Mouse (Mus musculus): ENCODE measurements around the gene Dexi. TPM values are rescaled to one million over a fixed set of nuclear protein-coding genes. Genes with fewer than 3 reads are reported as not detected.

The Dexi gene
- polyA plus RNA-seq, 1 experiment from 2014 or later, result 18.3 TPM

GRCm38 (mm10) chr16:10467391-10468107 lies 75.3 kb downstream of the Dexi start:
- WGBS, result 28% methylated on average over 11 of the region's 11 CpGs

GRCm38 (mm10) chr16:10465011-10465681 lies 77.7 kb downstream of the Dexi start:
- no peak overlapping the region for H3K4me3 ChIP-seq
- H3K4me2 ChIP-seq (replicated peaks), result no peak overlapping the region
- H3K27ac ChIP-seq (replicated peaks), result no peak overlapping the region
- no peaks in the 10 kb centered on the region for H3K36me3 ChIP-seq
- H3K9ac ChIP-seq (replicated peaks), result no peak overlapping the region
- H3K9me3 ChIP-seq, result no peaks in the 10 kb centered on the region
- no peaks in the 10 kb centered on the region for H3K4me1 ChIP-seq
- ATAC-seq (replicated peaks), result no peak
- 39% methylated on average over 4 of the region's 4 CpGs for WGBS
- H3K27me3 ChIP-seq, result no peaks in the 10 kb centered on the region

More at GRCm38 (mm10) chr16:10467391-10468107, 75.3 kb downstream of the Dexi start:
- no peaks in the 10 kb centered on the region for H3K36me3 ChIP-seq
- H3K4me2 ChIP-seq (replicated peaks), result no peak overlapping the region
- no peaks in the 10 kb centered on the region for H3K27me3 ChIP-seq
- no peak overlapping the region for H3K4me3 ChIP-seq
- H3K9ac ChIP-seq (replicated peaks), result no peak overlapping the region
- ATAC-seq (replicated peaks), result no peak
- H3K9me3 ChIP-seq, result no peaks in the 10 kb centered on the region
- no peak overlapping the region for H3K27ac ChIP-seq (replicated peaks)
- no peaks in the 10 kb centered on the region for H3K4me1 ChIP-seq

GRCm38 (mm10) chr16:10461178-10461577 lies 81.7 kb downstream of the Dexi start:
- Histone ChIP-seq H3K9me3 (no peaks in the 10 kb centered on the region), H3K27ac (replicated peaks) (no peak overlapping the region), H3K27me3 (no peaks in the 10 kb centered on the region), H3K4me3 (no peak overlapping the region), H3K4me1 (no peaks in the 10 kb centered on the region), H3K9ac (replicated peaks) (no peak overlapping the region), H3K36me3 (no peaks in the 10 kb centered on the region), H3K4me2 (replicated peaks) (no peak overlapping the region)
- ATAC-seq (replicated peaks), result no peak
- 93% methylated on average over 2 of the region's 2 CpGs for WGBS

DNA sequence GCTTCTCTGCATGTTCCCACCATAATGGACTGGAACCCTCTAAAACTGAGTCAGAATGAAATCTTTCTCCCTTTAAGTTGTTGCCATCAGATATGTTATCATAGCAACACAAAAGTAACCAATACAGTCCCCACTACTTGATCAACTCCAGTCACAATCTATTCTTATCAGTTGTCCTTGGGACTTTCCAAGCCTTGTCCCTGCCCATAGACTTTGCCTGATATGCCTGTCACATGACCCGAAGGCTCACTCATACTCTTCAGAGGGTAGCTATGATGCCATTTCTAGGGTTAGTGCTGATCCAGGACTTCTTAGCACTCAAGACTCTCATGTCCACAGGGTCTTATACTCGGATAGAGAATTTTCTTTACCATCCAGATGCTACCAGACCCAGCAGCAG lies 82.7 kb downstream of the Dexi start:
- no peaks in the 10 kb centered on the region for H3K36me3 ChIP-seq
- ATAC-seq (replicated peaks), result no peak
- H3K9ac ChIP-seq (replicated peaks), result no peak overlapping the region
- 72% methylated on average over 2 of the region's 2 CpGs for WGBS
- H3K4me2 ChIP-seq (replicated peaks), result no peak overlapping the region
- H3K4me3 ChIP-seq, result no peak overlapping the region
- H3K27me3 ChIP-seq, result no peaks in the 10 kb centered on the region
- no peaks in the 10 kb centered on the region for H3K4me1 ChIP-seq
- H3K27ac ChIP-seq (replicated peaks), result no peak overlapping the region
- no peaks in the 10 kb centered on the region for H3K9me3 ChIP-seq

DNA sequence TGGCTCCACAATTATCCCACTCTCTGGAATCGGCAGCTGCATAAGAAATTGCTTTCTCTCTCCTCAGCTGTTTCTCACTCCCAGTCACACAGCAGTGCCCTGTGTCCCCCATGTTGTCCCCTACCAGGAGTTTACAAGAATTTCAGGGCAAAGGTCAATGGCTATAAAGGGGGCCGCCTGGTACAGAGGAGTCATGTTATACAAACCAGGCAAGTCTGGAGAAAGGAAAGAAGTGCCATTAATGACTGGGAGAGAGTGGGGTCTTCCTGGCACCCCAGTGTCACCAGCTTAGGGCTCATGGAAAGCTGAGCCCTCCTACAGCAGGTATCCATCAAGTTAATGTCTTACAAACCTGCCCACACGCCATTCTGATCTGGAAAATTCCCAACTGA lies 88.3 kb downstream of the Dexi start:
- WGBS, result 71% methylated on average over 3 of the region's 3 CpGs
- Histone ChIP-seq H3K27ac (replicated peaks) (no peak overlapping the region), H3K4me2 (replicated peaks) (no peak overlapping the region), H3K9ac (replicated peaks) (no peak overlapping the region), H3K27me3 (no peaks in the 10 kb centered on the region), H3K4me3 (no peak overlapping the region), H3K9me3 (no peaks in the 10 kb centered on the region), H3K4me1 (0 out of 2 replicates have a peak, but pooled peaks cover 4% of the 10 kb centered on the region), H3K36me3 (no peaks in the 10 kb centered on the region)
- ATAC-seq (replicated peaks), result no peak

DNA sequence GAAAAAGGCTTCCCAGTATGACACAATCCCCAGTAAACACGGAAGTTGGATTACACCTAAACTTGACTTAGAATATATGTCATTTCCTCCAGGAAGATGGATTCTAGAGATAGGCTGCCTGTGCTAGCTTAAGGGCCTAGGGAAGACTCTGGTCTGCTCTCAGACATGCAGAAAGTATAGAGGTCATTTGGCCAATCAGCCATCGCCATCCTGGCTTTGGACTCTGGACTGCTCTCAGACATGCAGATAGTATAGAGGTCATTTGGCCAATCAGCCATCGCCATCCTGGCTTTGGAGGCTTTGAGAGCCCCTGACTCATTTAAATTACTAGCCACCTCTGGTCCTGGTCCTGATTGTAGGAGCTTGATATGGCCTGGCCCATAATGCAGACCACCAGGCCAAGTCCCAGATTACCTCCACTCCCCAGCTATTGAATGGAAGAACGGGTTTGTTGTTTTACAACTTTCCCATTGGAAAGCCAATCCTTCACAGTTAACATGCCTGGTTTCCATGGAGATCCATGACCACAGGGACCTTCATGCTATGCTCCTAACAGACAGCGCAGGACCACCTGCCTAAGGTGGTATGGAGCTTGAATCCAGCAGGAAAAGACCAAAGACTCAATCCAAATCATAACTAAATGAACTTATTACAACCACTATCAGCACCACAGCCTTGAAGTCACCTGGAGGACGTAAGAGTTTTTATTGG lies 88.8 kb downstream of the Dexi start:
- WGBS, result 84% methylated on average over 6 of the region's 6 CpGs
- no peaks in the 10 kb centered on the region for H3K36me3 ChIP-seq
- H3K27ac ChIP-seq (replicated peaks), result no peak overlapping the region
- H3K4me3 ChIP-seq, result no peak overlapping the region
- ATAC-seq (replicated peaks), result no peak
- H3K27me3 ChIP-seq, result no peaks in the 10 kb centered on the region
- H3K4me1 ChIP-seq, result 0 out of 2 replicates have a peak, but pooled peaks cover 4% of the 10 kb centered on the region
- no peak overlapping the region for H3K4me2 ChIP-seq (replicated peaks)
- no peak overlapping the region for H3K9ac ChIP-seq (replicated peaks)
- H3K9me3 ChIP-seq, result no peaks in the 10 kb centered on the region

Other genes with a start within 250 kb of the Dexi start
- 5.9 and 7.2 TPM in 2 replicates for gene Emp2, start 229.1 kb downstream of the Dexi start, polyA plus RNA-seq (2015; fragmentation: Nextera tagmentation; extraction: Ambion mirVana)
- 2.4 and 3.0 TPM in 2 replicates for gene Tekt5, start 147.6 kb downstream of the Dexi start, polyA plus RNA-seq (2015; fragmentation: Nextera tagmentation; extraction: Ambion mirVana)
- gene Nubp1, start 131.1 kb downstream of the Dexi start, polyA plus RNA-seq (2015; fragmentation: Nextera tagmentation; extraction: Ambion mirVana), result 45.9 and 48.6 TPM in 2 replicates
- gene Tvp23a, start 95.7 kb downstream of the Dexi start, polyA plus RNA-seq (2015; fragmentation: Nextera tagmentation; extraction: Ambion mirVana), result 52.1 and 53.0 TPM in 2 replicates
- gene Ciita, start 63.0 kb downstream of the Dexi start, polyA plus RNA-seq (2015; fragmentation: Nextera tagmentation; extraction: Ambion mirVana), result 0.37 and 0.51 TPM in 2 replicates
- 71.2 and 77.1 TPM in 2 replicates for gene Clec16a, start 2.3 kb upstream of the Dexi start, polyA plus RNA-seq (2015; fragmentation: Nextera tagmentation; extraction: Ambion mirVana)
- 1.7 and 2.1 TPM in 2 replicates for gene Socs1, start 242.5 kb upstream of the Dexi start, polyA plus RNA-seq (2015; fragmentation: Nextera tagmentation; extraction: Ambion mirVana)
- not detected in 2 replicates for gene Tnp2, start 245.6 kb upstream of the Dexi start, polyA plus RNA-seq (2015; fragmentation: Nextera tagmentation; extraction: Ambion mirVana)
- gene Prm3, start 247.9 kb upstream of the Dexi start, polyA plus RNA-seq (2015; fragmentation: Nextera tagmentation; extraction: Ambion mirVana), result not detected in 2 replicates